Mouse (Mus musculus): ENCODE results near the gene Rpl22. TPM values are rescaled to one million over a fixed set of nuclear protein-coding genes. Genes with fewer than 3 reads are reported as not detected.

The Rpl22 gene
- polyA plus RNA-seq, 1 experiment from 2014 or later, result 226 TPM

DNA sequence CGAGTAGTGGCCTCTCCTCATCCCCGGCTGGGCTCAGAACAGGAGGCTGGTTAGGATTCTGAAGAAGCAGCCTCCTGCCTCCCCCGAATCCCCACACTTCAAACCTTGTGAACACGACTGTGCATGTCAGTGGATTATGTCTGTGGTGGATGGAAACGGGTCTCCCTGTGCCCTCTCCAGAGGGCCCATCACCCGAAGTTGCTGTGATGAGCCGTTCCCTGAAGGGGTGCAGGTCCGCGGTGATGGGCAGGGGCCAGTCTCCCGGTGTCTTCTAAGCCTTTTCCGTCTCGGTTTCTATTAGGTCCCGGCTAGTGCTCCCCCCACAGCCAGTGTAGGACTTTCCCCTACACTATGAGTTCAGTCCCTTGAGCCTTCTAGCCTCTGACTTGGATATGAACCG is 26.7 kb upstream of the Rpl22 start:
- peak overlapping the region; percentile 80 for H3K4me3 ChIP-seq
- H3K4me1 ChIP-seq, result peaks cover 32% of the 10 kb centered on the region
- 79% methylated on average over 14 of the region's 14 CpGs for WGBS
- no peak overlapping the region for H3K27ac ChIP-seq (replicated peaks)
- H3K4me2 ChIP-seq, result peak overlapping the region; percentile 93
- no peak for ATAC-seq (ENCODE audit: extremely low read depth, insufficient number of reproducible peaks, low FRiP score, low TSS enrichment)
- peaks cover 3% of the 10 kb centered on the region for H3K27me3 ChIP-seq (replicated peaks)
- H3K36me3 ChIP-seq, result peaks cover 46% of the 10 kb centered on the region
- H3K9ac ChIP-seq, result peak overlapping the region; percentile 98
- no peaks in the 10 kb centered on the region for H3K9me3 ChIP-seq

DNA sequence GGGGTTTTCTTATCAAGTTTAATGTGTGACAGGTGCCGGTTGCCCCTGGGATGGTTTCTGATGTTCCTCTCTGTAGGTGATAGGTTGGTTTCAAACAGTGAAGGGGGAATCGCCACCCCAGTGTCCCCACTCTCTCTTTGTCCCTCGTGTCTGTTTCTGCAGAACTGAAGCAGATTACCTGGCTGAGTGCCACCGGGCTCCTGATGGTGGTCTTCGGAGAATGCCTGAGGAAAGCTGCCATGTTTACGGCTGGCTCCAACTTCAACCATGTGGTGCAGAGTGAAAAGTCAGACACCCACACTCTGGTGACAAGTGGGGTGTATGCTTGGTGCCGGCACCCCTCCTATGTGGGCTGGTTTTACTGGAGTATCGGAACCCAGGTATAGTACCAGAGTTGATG is 25.2 kb upstream of the Rpl22 start:
- Histone ChIP-seq H3K4me3 (no peak overlapping the region), H3K4me2 (no peak overlapping the region), H3K27me3 (replicated peaks) (no peaks in the 10 kb centered on the region), H3K9me3 (no peaks in the 10 kb centered on the region), H3K9ac (no peak overlapping the region), H3K36me3 (peaks cover 60% of the 10 kb centered on the region), H3K27ac (replicated peaks) (no peak overlapping the region), H3K4me1 (peaks cover 25% of the 10 kb centered on the region)
- 88% methylated on average over 8 of the region's 8 CpGs for WGBS
- no peak for ATAC-seq (ENCODE audit: extremely low read depth, insufficient number of reproducible peaks, low FRiP score, low TSS enrichment)

- no peak overlapping the region for H3K27ac ChIP-seq (replicated peaks)
- peaks cover 14% of the 10 kb centered on the region for H3K4me1 ChIP-seq
- H3K9ac ChIP-seq, result 0 out of 2 replicates have a peak overlapping the region, but pooled peaks have one; percentile 19
- no peaks in the 10 kb centered on the region for H3K9me3 ChIP-seq
- no peak for ATAC-seq (ENCODE audit: extremely low read depth, insufficient number of reproducible peaks, low FRiP score, low TSS enrichment)
- no peak overlapping the region for H3K4me2 ChIP-seq
- no peak overlapping the region for H3K4me3 ChIP-seq
- H3K27me3 ChIP-seq (replicated peaks), result no peaks in the 10 kb centered on the region
- 74% methylated on average over 11 of the region's 11 CpGs for WGBS
- H3K36me3 ChIP-seq, result peaks cover 75% of the 10 kb centered on the region
Observed at GRCm38 (mm10) chr4:152302012-152302411, 23.5 kb upstream of the Rpl22 start.

DNA sequence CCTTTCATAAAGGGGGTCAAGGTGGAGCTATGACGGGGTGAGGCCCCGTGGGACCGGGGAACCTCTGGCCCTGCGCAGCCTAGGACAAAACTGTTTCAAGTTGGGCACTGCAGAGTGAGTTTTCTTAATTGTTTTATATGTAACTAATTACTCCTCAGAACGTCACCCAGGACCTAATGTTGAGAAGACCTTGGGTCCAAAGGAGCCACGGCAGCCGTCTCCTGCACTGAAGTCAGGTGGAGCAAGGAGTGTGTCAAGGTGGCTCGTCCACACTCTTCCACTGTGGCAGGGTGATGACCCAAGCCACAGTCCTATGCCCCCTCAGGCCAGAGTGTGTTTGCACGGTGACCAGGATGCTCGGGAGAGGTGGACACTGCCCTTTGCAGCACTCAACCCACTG is 22.4 kb upstream of the Rpl22 start:
- Histone ChIP-seq H3K9me3 (no peaks in the 10 kb centered on the region), H3K4me1 (peaks cover 9% of the 10 kb centered on the region), H3K27me3 (replicated peaks) (no peaks in the 10 kb centered on the region), H3K4me3 (no peak overlapping the region), H3K27ac (replicated peaks) (no peak overlapping the region), H3K9ac (no peak overlapping the region), H3K36me3 (peaks cover 87% of the 10 kb centered on the region), H3K4me2 (no peak overlapping the region)
- ATAC-seq (ENCODE audit: extremely low read depth, insufficient number of reproducible peaks, low FRiP score, low TSS enrichment), result no peak
- 90% methylated on average over 10 of the region's 10 CpGs for WGBS

GRCm38 (mm10) chr4:152304685-152305084 is 20.9 kb upstream of the Rpl22 start:
- Histone ChIP-seq H3K9me3 (no peaks in the 10 kb centered on the region), H3K9ac (no peak overlapping the region), H3K27ac (replicated peaks) (no peak overlapping the region), H3K4me3 (no peak overlapping the region), H3K4me2 (no peak overlapping the region), H3K36me3 (peaks cover 98% of the 10 kb centered on the region), H3K4me1 (no peaks in the 10 kb centered on the region), H3K27me3 (replicated peaks) (no peaks in the 10 kb centered on the region)
- WGBS, result 89% methylated on average over 6 of the region's 6 CpGs
- no peak for ATAC-seq (ENCODE audit: extremely low read depth, insufficient number of reproducible peaks, low FRiP score, low TSS enrichment)

GRCm38 (mm10) chr4:152305991-152306390 is 19.6 kb upstream of the Rpl22 start:
- ATAC-seq (ENCODE audit: extremely low read depth, insufficient number of reproducible peaks, low FRiP score, low TSS enrichment), result no peak
- no peaks in the 10 kb centered on the region for H3K4me1 ChIP-seq
- no peak overlapping the region for H3K4me3 ChIP-seq
- no peak overlapping the region for H3K9ac ChIP-seq
- H3K27me3 ChIP-seq (replicated peaks), result peaks cover 12% of the 10 kb centered on the region
- 73% methylated on average over 6 of the region's 6 CpGs for WGBS
- H3K36me3 ChIP-seq, result peaks cover 98% of the 10 kb centered on the region
- H3K9me3 ChIP-seq, result no peaks in the 10 kb centered on the region
- no peak overlapping the region for H3K27ac ChIP-seq (replicated peaks)
- H3K4me2 ChIP-seq, result no peak overlapping the region

GRCm38 (mm10) chr4:152307542-152307941 is 18.0 kb upstream of the Rpl22 start:
- peaks cover 96% of the 10 kb centered on the region for H3K36me3 ChIP-seq
- H3K4me2 ChIP-seq, result no peak overlapping the region
- H3K9me3 ChIP-seq, result no peaks in the 10 kb centered on the region
- peaks cover 7% of the 10 kb centered on the region for H3K4me1 ChIP-seq
- no peak overlapping the region for H3K27ac ChIP-seq (replicated peaks)
- ATAC-seq (ENCODE audit: extremely low read depth, insufficient number of reproducible peaks, low FRiP score, low TSS enrichment), result no peak
- 82% methylated on average over 9 of the region's 9 CpGs for WGBS
- H3K4me3 ChIP-seq, result no peak overlapping the region
- H3K27me3 ChIP-seq (replicated peaks), result peaks cover 27% of the 10 kb centered on the region
- no peak overlapping the region for H3K9ac ChIP-seq

DNA sequence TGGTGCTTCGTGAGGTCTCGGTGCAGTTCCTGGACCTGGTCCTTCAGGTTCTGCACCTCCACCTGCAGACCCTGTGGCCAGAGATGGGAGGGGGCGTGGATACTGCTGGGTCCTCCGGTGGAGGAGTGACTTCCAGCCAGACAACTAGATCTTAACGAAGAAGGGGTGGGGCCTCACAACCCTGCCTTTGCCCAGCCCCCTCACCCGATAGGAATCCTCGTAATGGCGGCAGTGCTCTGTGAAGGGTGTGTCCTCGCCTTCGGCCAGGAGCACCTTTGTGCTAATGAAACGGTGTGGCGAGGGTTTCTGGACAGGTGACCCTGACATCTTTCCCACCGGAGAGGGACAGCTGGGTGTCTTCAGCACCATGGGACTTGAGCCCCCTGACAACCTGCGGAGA is 13.4 kb upstream of the Rpl22 start:
- ATAC-seq (ENCODE audit: extremely low read depth, insufficient number of reproducible peaks, low FRiP score, low TSS enrichment), result no peak
- Histone ChIP-seq H3K4me1 (peaks cover 47% of the 10 kb centered on the region), H3K27me3 (replicated peaks) (peaks cover 71% of the 10 kb centered on the region), H3K9ac (no peak overlapping the region), H3K4me3 (peak overlapping the region; percentile 47; the same call in 1 of the 2 replicates), H3K9me3 (no peaks in the 10 kb centered on the region), H3K36me3 (peaks cover 56% of the 10 kb centered on the region), H3K4me2 (peak overlapping the region; percentile 74), H3K27ac (replicated peaks) (no peak overlapping the region)
- 22% methylated on average over 14 of the region's 14 CpGs for WGBS

- Histone ChIP-seq H3K27me3 (replicated peaks) (peaks cover 74% of the 10 kb centered on the region), H3K9me3 (no peaks in the 10 kb centered on the region), H3K27ac (replicated peaks) (no peak overlapping the region), H3K9ac (peak overlapping the region; percentile 71), H3K36me3 (peaks cover 45% of the 10 kb centered on the region), H3K4me1 (peaks cover 51% of the 10 kb centered on the region), H3K4me2 (peak overlapping the region; percentile 74), H3K4me3 (peak overlapping the region; percentile 47)
- ATAC-seq (ENCODE audit: extremely low read depth, insufficient number of reproducible peaks, low FRiP score, low TSS enrichment), result no peak
- WGBS, result 2% methylated on average over 29 of the region's 29 CpGs
Observed at GRCm38 (mm10) chr4:152313211-152313632, 12.3 kb upstream of the Rpl22 start.

DNA sequence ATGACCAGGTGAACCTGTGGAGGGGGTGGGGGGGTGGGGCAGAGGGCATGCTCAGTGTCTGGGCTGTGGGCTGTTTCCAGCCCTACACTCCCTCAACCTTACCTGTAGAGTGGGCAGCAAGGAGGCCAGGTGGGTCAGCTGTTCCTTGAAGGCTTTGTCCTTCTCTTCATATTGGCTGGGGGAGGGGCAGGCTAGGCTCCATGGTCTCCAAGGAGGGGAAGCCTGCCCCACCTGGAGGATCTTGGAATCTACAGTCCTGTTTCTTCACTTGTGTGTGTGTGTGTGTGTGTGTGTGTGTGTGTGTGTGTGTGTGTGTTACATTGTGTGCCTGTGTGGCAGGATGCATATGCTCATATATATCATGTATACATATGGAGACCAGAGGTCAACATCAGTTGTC is 11.6 kb upstream of the Rpl22 start:
- Histone ChIP-seq H3K27ac (replicated peaks) (no peak overlapping the region), H3K36me3 (peaks cover 38% of the 10 kb centered on the region), H3K4me1 (peaks cover 58% of the 10 kb centered on the region), H3K4me2 (peak overlapping the region; percentile 74), H3K9ac (no peak overlapping the region; the same call in 1 of the 2 replicates), H3K27me3 (replicated peaks) (peaks cover 77% of the 10 kb centered on the region), H3K9me3 (no peaks in the 10 kb centered on the region), H3K4me3 (no peak overlapping the region)
- no peak for ATAC-seq (ENCODE audit: extremely low read depth, insufficient number of reproducible peaks, low FRiP score, low TSS enrichment)

DNA sequence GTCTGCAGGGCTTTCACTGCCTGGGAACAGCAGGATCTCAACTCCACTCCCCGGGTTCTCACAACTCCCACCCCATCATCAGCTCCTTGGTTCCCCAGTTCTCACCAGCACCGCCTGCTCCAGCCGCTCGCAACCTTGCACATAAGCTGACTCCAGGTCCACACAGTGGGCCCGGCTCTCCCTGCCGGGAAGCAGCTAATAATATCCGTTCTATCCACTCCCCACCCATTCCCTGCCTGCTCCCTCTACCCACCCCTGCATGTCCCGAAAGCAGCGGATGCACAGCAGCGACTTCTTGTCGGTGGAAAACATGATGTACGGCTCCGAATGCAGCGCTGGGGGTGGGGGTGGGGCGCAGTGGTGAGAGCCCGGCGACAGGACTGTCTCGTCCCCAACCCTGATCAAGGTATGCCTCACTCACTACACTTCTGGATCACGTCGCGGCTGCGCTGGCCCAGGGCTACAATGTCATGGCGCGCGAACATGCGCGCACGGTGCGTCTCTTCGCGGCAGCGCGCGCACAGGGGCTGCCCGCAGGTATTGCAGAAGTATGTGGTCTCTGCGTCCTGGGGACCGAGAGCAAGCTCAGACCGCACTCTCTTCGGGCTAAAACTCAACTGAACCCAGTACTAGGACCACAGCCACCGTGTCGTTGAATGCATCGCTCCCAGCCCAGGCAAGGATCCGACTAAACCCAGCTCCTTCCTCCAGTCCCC is 9.9 kb upstream of the Rpl22 start:
- 2% methylated on average over 43 of the region's 43 CpGs for WGBS
- H3K4me2 ChIP-seq, result peak overlapping the region; percentile 80
- no peaks in the 10 kb centered on the region for H3K9me3 ChIP-seq
- peak overlapping the region; percentile 68 for H3K9ac ChIP-seq
- H3K4me1 ChIP-seq, result peaks cover 59% of the 10 kb centered on the region
- no peak for ATAC-seq (ENCODE audit: extremely low read depth, insufficient number of reproducible peaks, low FRiP score, low TSS enrichment)
- peak overlapping the region; percentile 56 for H3K4me3 ChIP-seq
- peaks cover 21% of the 10 kb centered on the region for H3K36me3 ChIP-seq
- peaks cover 68% of the 10 kb centered on the region for H3K27me3 ChIP-seq (replicated peaks)
- H3K27ac ChIP-seq (replicated peaks), result 0 out of 2 replicates have a peak overlapping the region, but pooled peaks have one; percentile 12

DNA sequence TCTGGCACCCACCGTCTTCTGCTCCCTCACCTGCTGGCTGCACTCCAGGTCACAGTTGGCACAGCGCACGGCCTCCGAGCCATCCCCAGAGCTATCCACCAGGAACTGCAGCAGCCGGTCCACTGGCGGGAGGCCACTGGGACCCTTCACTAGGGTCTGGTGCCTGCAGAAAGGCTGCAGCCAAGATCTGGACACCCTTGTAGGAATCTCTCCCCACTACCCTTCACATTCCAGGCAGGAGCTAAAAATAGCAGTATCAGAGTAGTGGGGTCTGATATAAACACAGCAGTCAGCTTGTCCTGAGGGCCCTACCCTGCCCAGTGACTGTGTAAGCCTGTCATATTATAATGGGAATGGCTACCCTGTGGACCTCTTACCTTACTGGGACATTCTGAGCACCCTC is 7.9 kb upstream of the Rpl22 start:
- Histone ChIP-seq H3K9me3 (no peaks in the 10 kb centered on the region), H3K27ac (replicated peaks) (peak overlapping the region; percentile 98), H3K4me2 (peak overlapping the region; percentile 80), H3K36me3 (0 out of 2 replicates have a peak, but pooled peaks cover 3% of the 10 kb centered on the region), H3K9ac (peak overlapping the region; percentile 81), H3K4me1 (peaks cover 52% of the 10 kb centered on the region), H3K4me3 (peak overlapping the region; percentile 56), H3K27me3 (replicated peaks) (peaks cover 49% of the 10 kb centered on the region)
- WGBS, result 36% methylated on average over 6 of the region's 6 CpGs
- no peak; the same call in 1 of the 2 replicates for ATAC-seq (ENCODE audit: extremely low read depth, insufficient number of reproducible peaks, low FRiP score, low TSS enrichment)

Measured in heart, embryonic 13.5 days (tissue).